Mouse (Mus musculus) hindbrain, embryonic 15.5 days (tissue): ENCODE data around the gene Eno2. TPM values are rescaled to one million over a fixed set of nuclear protein-coding genes. Genes with fewer than 3 reads are reported as not detected.
"Not testable (repeated sequence)": the region's sequence is repeated elsewhere in the genome, so short reads cannot be mapped to it uniquely, and the experiment has no call there.

Experiments
- ATAC-seq: fragments of 200-750 bp; cut with Nextera tagmentation; 2 replicates; pipeline ENCODE4 v1.8.0; 2017; ENCODE audit warnings: low read depth, moderate number of reproducible peaks, moderate TSS enrichment; ENCODE audit not compliant: low FRiP score
- H3K27ac ChIP-seq: fragments of 300-500 bp; sonication (generic); replicated peaks from 2 replicates; pipeline ENCODE4 v1.5.1; 2015; ENCODE audit warnings: mild to moderate bottlenecking, inconsistent platforms
- H3K27me3 ChIP-seq: fragments of 300-500 bp; sonication (generic); 2 replicates; pipeline ENCODE4 v1.6.1; 2015; ENCODE audit warnings: control low read depth, inconsistent platforms
- H3K36me3 ChIP-seq: fragments of 300-500 bp; sonication (generic); 2 replicates; pipeline ENCODE4 v1.6.1; 2015; ENCODE audit warnings: control low read depth, inconsistent platforms
- H3K4me1 ChIP-seq: fragments of 300-500 bp; sonication (generic); replicated peaks from 2 replicates; pipeline ENCODE4 v1.6.1; 2015; ENCODE audit warnings: control low read depth, inconsistent platforms
- H3K4me2 ChIP-seq: fragments of 300-500 bp; sonication (generic); 2 replicates; pipeline ENCODE4 v1.6.1; 2015; ENCODE audit warnings: moderate library complexity, mild to moderate bottlenecking, inconsistent platforms
- H3K4me3 ChIP-seq: fragments of 300-500 bp; sonication (generic); 2 replicates; pipeline ENCODE4 v1.5.1; 2015; ENCODE audit warnings: mild to moderate bottlenecking, inconsistent platforms
- H3K9ac ChIP-seq: fragments of 300-500 bp; sonication (generic); 2 replicates; pipeline ENCODE4 v1.6.1; 2015; ENCODE audit warnings: inconsistent platforms
- H3K9me3 ChIP-seq: fragments of 300-500 bp; sonication (generic); 2 replicates; pipeline ENCODE4 v1.6.1; 2016; ENCODE audit warnings: control low read depth, inconsistent platforms
- WGBS: fragments of 180-500 bp; shearing (Covaris S2); methylation state at CpG from one replicate; pipeline ENCODE4 v1.1.7; 2015; 5-methylcytosine and 5-hydroxymethylcytosine counted together
- polyA plus RNA-seq: library from polyadenylated mRNA; unstranded; fragments of >200 nt; fragmentation: Nextera tagmentation; extraction: Ambion mirVana; gene quantifications from 2 replicates; pipeline ENCODE4 v1.2.1, GENCODE M21; 2015

Gene Eno2
- polyA plus RNA-seq, 1 experiment from 2014 or later = 144 TPM

GRCm38 (mm10) chr6:124803691-124804090, 34.2 kb upstream of the Eno2 start:
- not testable (repeated sequence) for ATAC-seq, H3K9ac ChIP-seq, H3K27ac ChIP-seq, H3K4me2 ChIP-seq, H3K36me3 ChIP-seq, H3K9me3 ChIP-seq, H3K27me3 ChIP-seq, H3K4me3 ChIP-seq
- 93% methylated on average over 4 of the region's 4 CpGs for WGBS
- H3K4me1 ChIP-seq = peaks cover 25% of the 10 kb centered on the region

GRCm38 (mm10) chr6:124803061-124803460, 33.6 kb upstream of the Eno2 start:
- no peak overlapping the region for H3K4me3 ChIP-seq
- 80% methylated on average over 3 of the region's 3 CpGs for WGBS
- H3K9me3 ChIP-seq = no peaks in the 10 kb centered on the region
- no peak overlapping the region for H3K4me2 ChIP-seq
- H3K4me1 ChIP-seq = peaks cover 19% of the 10 kb centered on the region
- no peaks in the 10 kb centered on the region for H3K36me3 ChIP-seq
- no peak overlapping the region for H3K27ac ChIP-seq
- no peak for ATAC-seq
- H3K9ac ChIP-seq = no peak overlapping the region
- no peaks in the 10 kb centered on the region for H3K27me3 ChIP-seq

GRCm38 (mm10) chr6:124802400-124802799, 32.9 kb upstream of the Eno2 start:
- 17% methylated on average over 6 of the region's 9 CpGs for WGBS
- not testable (repeated sequence) for H3K4me2 ChIP-seq, H3K4me3 ChIP-seq, H3K9me3 ChIP-seq, H3K9ac ChIP-seq, H3K27me3 ChIP-seq, H3K36me3 ChIP-seq, H3K27ac ChIP-seq, ATAC-seq
- H3K4me1 ChIP-seq = peaks cover 17% of the 10 kb centered on the region

GRCm38 (mm10) chr6:124796200-124796599, 26.7 kb upstream of the Eno2 start:
- Histone ChIP-seq H3K27ac (no peak overlapping the region), H3K9me3 (no peaks in the 10 kb centered on the region), H3K4me3 (no peak overlapping the region), H3K36me3 (no peaks in the 10 kb centered on the region), H3K4me1 (no peaks in the 10 kb centered on the region), H3K4me2 (no peak overlapping the region), H3K9ac (no peak overlapping the region), H3K27me3 (no peaks in the 10 kb centered on the region)
- 79% methylated on average over 2 of the region's 2 CpGs for WGBS
- no peak for ATAC-seq

GRCm38 (mm10) chr6:124795781-124796180, 26.3 kb upstream of the Eno2 start:
- H3K4me3 ChIP-seq = no peak overlapping the region
- no peak overlapping the region for H3K9ac ChIP-seq
- no peak overlapping the region for H3K4me2 ChIP-seq
- ATAC-seq = no peak
- H3K27ac ChIP-seq = no peak overlapping the region
- H3K9me3 ChIP-seq = no peaks in the 10 kb centered on the region
- no peaks in the 10 kb centered on the region for H3K27me3 ChIP-seq
- no peaks in the 10 kb centered on the region for H3K4me1 ChIP-seq
- no peaks in the 10 kb centered on the region for H3K36me3 ChIP-seq
- WGBS = 56% methylated on average over 4 of the region's 4 CpGs

GRCm38 (mm10) chr6:124791911-124792310, 22.4 kb upstream of the Eno2 start:
- WGBS = 91% methylated on average over 3 of the region's 3 CpGs
- no peaks in the 10 kb centered on the region for H3K4me1 ChIP-seq
- H3K36me3 ChIP-seq = no peaks in the 10 kb centered on the region
- no peak overlapping the region for H3K4me2 ChIP-seq
- ATAC-seq = no peak
- no peaks in the 10 kb centered on the region for H3K27me3 ChIP-seq
- no peak overlapping the region for H3K9ac ChIP-seq
- H3K27ac ChIP-seq = no peak overlapping the region
- no peaks in the 10 kb centered on the region for H3K9me3 ChIP-seq
- no peak overlapping the region for H3K4me3 ChIP-seq

GRCm38 (mm10) chr6:124790121-124790520, 20.6 kb upstream of the Eno2 start:
- no peak overlapping the region for H3K9ac ChIP-seq
- no peaks in the 10 kb centered on the region for H3K9me3 ChIP-seq
- ATAC-seq = no peak
- H3K36me3 ChIP-seq = no peaks in the 10 kb centered on the region
- H3K27me3 ChIP-seq = no peaks in the 10 kb centered on the region
- no peak overlapping the region for H3K4me3 ChIP-seq
- no peaks in the 10 kb centered on the region for H3K4me1 ChIP-seq
- WGBS = 66% methylated on average over 4 of the region's 4 CpGs
- no peak overlapping the region for H3K4me2 ChIP-seq
- no peak overlapping the region for H3K27ac ChIP-seq

GRCm38 (mm10) chr6:124789519-124789918, 20.0 kb upstream of the Eno2 start:
- H3K36me3 ChIP-seq = no peaks in the 10 kb centered on the region
- no peak overlapping the region for H3K4me2 ChIP-seq
- no peaks in the 10 kb centered on the region for H3K27me3 ChIP-seq
- no peak overlapping the region for H3K9ac ChIP-seq
- WGBS = 82% methylated on average over 4 of the region's 4 CpGs
- no peak for ATAC-seq
- H3K9me3 ChIP-seq = no peaks in the 10 kb centered on the region
- no peak overlapping the region for H3K27ac ChIP-seq
- no peaks in the 10 kb centered on the region for H3K4me1 ChIP-seq
- H3K4me3 ChIP-seq = no peak overlapping the region

- 77% methylated on average over 10 of the region's 10 CpGs for WGBS
- ATAC-seq = no peak
- no peak overlapping the region for H3K4me2 ChIP-seq
- H3K27me3 ChIP-seq = no peaks in the 10 kb centered on the region
- H3K4me3 ChIP-seq = no peak overlapping the region
- no peaks in the 10 kb centered on the region for H3K36me3 ChIP-seq
- H3K27ac ChIP-seq = no peak overlapping the region
- H3K9ac ChIP-seq = no peak overlapping the region
- no peaks in the 10 kb centered on the region for H3K4me1 ChIP-seq
- H3K9me3 ChIP-seq = no peaks in the 10 kb centered on the region
Measured at GRCm38 (mm10) chr6:124787722-124788121, 18.2 kb upstream of the Eno2 start.

- H3K9ac ChIP-seq = no peak overlapping the region
- H3K36me3 ChIP-seq = no peaks in the 10 kb centered on the region
- no peaks in the 10 kb centered on the region for H3K4me1 ChIP-seq
Measured at GRCm38 (mm10) chr6:124786756-124787420, 17.4 kb upstream of the Eno2 start.

GRCm38 (mm10) chr6:124782436-124782835, 13.0 kb upstream of the Eno2 start:
- no peak overlapping the region for H3K4me3 ChIP-seq
- WGBS = 27% methylated on average over 6 of the region's 6 CpGs
- no peak overlapping the region for H3K9ac ChIP-seq
- H3K27ac ChIP-seq = no peak overlapping the region
- H3K9me3 ChIP-seq = no peaks in the 10 kb centered on the region
- H3K36me3 ChIP-seq = no peaks in the 10 kb centered on the region
- no peaks in the 10 kb centered on the region for H3K27me3 ChIP-seq
- H3K4me1 ChIP-seq = peaks cover 11% of the 10 kb centered on the region
- H3K4me2 ChIP-seq = no peak overlapping the region
- no peak for ATAC-seq

More at GRCm38 (mm10) chr6:124786756-124787420, 17.4 kb upstream of the Eno2 start:
- Histone ChIP-seq H3K27ac (no peak overlapping the region), H3K27me3 (no peaks in the 10 kb centered on the region), H3K9me3 (no peaks in the 10 kb centered on the region), H3K4me3 (no peak overlapping the region), H3K4me2 (no peak overlapping the region)
- WGBS = 51% methylated on average over 8 of the region's 8 CpGs
- ATAC-seq = no peak

- no peak overlapping the region for H3K27ac ChIP-seq
- H3K4me3 ChIP-seq = no peak overlapping the region
- H3K4me2 ChIP-seq = no peak overlapping the region
- peaks cover 11% of the 10 kb centered on the region for H3K4me1 ChIP-seq
- no peaks in the 10 kb centered on the region for H3K9me3 ChIP-seq
- WGBS = 90% methylated on average over 7 of the region's 7 CpGs
- H3K27me3 ChIP-seq = no peaks in the 10 kb centered on the region
- no peaks in the 10 kb centered on the region for H3K36me3 ChIP-seq
- H3K9ac ChIP-seq = no peak overlapping the region
- ATAC-seq = no peak
Measured at GRCm38 (mm10) chr6:124780917-124781316, 11.4 kb upstream of the Eno2 start.

GRCm38 (mm10) chr6:124779984-124780416, 10.5 kb upstream of the Eno2 start:
- Histone ChIP-seq H3K4me1 (peaks cover 11% of the 10 kb centered on the region), H3K9ac (peak overlapping the region; percentile 23), H3K4me2 (peak overlapping the region; percentile 65), H3K4me3 (peak overlapping the region; percentile 38), H3K27ac (peak overlapping the region; percentile 29; the same call in 1 of the 2 replicates), H3K27me3 (no peaks in the 10 kb centered on the region), H3K36me3 (no peaks in the 10 kb centered on the region), H3K9me3 (no peaks in the 10 kb centered on the region)
- ATAC-seq = peak; percentile 20; the same call in 1 of the 2 replicates
- 2% methylated on average over 10 of the region's 10 CpGs for WGBS
